Mouse (Mus musculus): ENCODE measurements around the gene Hist1h2bf.
"Not testable (repeated sequence)": the region's sequence is repeated elsewhere in the genome, so short reads cannot be mapped to it uniquely, and the experiment has no call there.

Hist1h2bf gene

GRCm38 (mm10) chr13:23571504-23572217 lies 2.3 kb downstream of the Hist1h2bf start:
- not testable (repeated sequence) for DNase-seq (ENCODE audit: low spot score in 2 of 2)

- DNase-seq (ENCODE audit: low spot score in 2 of 2): peak; percentile 71 to 75
Observed at GRCm38 (mm10) chr13:23571022-23571503, 2.9 kb downstream of the Hist1h2bf start, which contains the start of the genes Hist1h2ae and Hist1h2bg. Gene Hist1h2ae, minus strand, starts transcription at chr13:23571220. Gene Hist1h2bg, plus strand, starts transcription at chr13:23571396.

DNA sequence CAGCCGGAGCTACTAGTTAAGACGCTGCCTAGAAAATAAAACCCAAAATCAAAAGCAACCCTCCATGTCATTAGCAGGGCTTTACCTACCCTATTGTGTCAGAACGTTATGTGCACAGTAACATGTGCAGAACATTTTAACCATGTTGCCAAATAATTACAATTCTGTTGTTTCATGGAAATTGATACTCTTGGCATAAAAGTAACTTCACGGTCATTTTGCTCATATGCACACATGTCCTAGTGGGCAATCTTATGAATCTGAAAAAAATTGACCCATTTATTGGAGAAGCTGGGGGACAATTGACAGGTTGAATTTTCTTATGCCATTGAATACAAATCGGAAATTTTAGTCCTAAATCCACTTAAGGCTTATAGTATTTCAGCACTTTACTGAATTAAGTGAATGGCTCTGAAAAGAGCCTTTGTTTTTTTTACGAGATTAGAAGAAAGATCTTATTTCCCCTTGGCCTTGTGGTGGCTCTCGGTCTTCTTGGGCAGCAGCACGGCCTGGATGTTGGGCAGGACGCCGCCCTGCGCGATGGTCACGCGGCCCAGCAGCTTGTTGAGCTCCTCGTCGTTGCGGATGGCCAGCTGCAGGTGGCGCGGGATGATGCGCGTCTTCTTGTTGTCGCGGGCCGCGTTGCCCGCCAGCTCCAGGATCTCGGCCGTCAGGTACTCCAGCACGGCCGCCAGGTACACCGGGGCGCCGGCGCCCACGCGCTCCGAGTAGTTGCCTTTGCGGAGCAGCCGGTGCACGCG lies 3.6 kb downstream of the Hist1h2bf start:
- not testable (repeated sequence) for DNase-seq (ENCODE audit: low spot score in 2 of 2)

GRCm38 (mm10) chr13:23564482-23564881 lies 9.5 kb downstream of the Hist1h2bf start:
- DNase-seq (ENCODE audit: low spot score in 2 of 2): no peak

- peak; percentile 56 to 57 for DNase-seq (ENCODE audit: low spot score in 2 of 2)
Observed at GRCm38 (mm10) chr13:23562699-23563462, 11.1 kb downstream of the Hist1h2bf start.

DNA sequence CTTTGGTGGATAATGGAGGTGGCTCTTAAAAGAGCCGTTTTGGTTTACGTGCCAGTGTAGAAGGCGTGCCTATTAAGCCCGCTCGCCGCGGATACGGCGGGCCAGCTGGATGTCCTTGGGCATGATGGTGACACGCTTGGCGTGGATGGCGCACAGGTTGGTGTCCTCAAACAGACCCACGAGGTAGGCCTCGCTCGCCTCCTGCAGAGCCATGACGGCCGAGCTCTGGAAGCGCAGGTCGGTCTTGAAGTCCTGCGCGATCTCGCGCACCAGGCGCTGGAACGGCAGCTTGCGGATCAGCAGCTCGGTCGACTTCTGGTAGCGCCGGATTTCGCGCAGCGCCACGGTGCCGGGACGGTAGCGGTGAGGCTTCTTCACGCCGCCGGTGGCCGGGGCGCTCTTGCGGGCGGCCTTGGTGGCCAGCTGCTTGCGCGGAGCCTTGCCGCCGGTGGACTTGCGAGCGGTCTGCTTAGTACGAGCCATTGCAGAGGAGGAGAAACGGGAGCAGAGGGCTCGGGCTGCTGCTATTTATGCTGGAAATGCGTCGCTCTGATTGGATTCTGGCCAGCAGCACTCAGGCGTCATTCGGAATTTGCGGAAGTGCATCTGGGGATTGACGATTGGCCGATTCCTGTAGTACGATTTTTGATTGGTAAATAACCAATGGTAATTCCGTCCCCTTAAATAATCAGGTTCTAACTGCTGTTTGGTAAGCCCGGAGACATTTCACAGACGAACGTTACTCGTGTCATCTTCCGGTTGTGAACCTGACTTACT lies 11.9 kb downstream of the Hist1h2bf start, which contains the start of gene Hist1h3e:
Hist1h3e (minus strand) TSS at position 487 of the 777 bp plus-strand sequence.
- peak; percentile 93 to 95 for DNase-seq (ENCODE audit: low spot score in 2 of 2)

GRCm38 (mm10) chr13:23561531-23561882 lies 12.5 kb downstream of the Hist1h2bf start:
- not testable (repeated sequence) for DNase-seq (ENCODE audit: low spot score in 2 of 2)

DNA sequence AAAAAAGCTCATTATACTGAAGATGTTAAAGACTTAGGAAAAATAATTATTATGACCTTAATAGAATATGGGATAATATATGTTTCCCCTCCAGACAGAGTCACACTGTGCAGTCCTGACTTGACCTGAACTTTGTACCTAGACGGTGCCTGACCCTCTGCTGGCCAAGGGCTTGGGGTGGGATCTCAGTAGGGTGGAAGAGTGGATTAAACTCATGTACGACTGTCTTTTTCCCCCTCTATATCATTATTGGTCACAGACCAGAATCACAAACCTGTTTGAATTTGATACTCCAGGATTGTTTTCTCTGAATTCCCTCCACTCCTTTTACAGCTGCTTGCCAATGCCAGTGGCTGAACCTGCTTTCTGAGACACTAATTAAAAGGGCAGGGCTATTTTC lies 13.3 kb downstream of the Hist1h2bf start:
- not testable (repeated sequence) for DNase-seq (ENCODE audit: low spot score in 2 of 2)

- DNase-seq (ENCODE audit: low spot score in 2 of 2): no peak
Observed at GRCm38 (mm10) chr13:23556906-23557305, 17.1 kb downstream of the Hist1h2bf start.

GRCm38 (mm10) chr13:23555839-23556416 lies 18.1 kb downstream of the Hist1h2bf start:
- peak; percentile 52 to 61 for DNase-seq (ENCODE audit: low spot score in 2 of 2)

GRCm38 (mm10) chr13:23554925-23555838 lies 18.8 kb downstream of the Hist1h2bf start:
- peak; percentile 54 to 67 for DNase-seq (ENCODE audit: low spot score in 2 of 2)

GRCm38 (mm10) chr13:23554393-23554792 lies 19.6 kb downstream of the Hist1h2bf start:
- no peak for DNase-seq (ENCODE audit: low spot score in 2 of 2)

- DNase-seq (ENCODE audit: low spot score in 2 of 2): no peak
Observed at GRCm38 (mm10) chr13:23552962-23553361, 21.0 kb downstream of the Hist1h2bf start, which contains the start of gene Hist1h1d. Gene Hist1h1d, plus strand, starts transcription at chr13:23553262.

- no peak for DNase-seq (ENCODE audit: low spot score in 2 of 2)
Observed at GRCm38 (mm10) chr13:23551931-23552914, 21.8 kb downstream of the Hist1h2bf start.

- DNase-seq (ENCODE audit: low spot score in 2 of 2): peak; percentile 66 to 80
Observed at GRCm38 (mm10) chr13:23551146-23551834, 22.7 kb downstream of the Hist1h2bf start, which contains the start of gene Hist1h4f. Gene Hist1h4f, minus strand, starts transcription at chr13:23551648.

- DNase-seq (ENCODE audit: low spot score in 2 of 2): no peak
Observed at GRCm38 (mm10) chr13:23550761-23551145, 23.2 kb downstream of the Hist1h2bf start.

DNA sequence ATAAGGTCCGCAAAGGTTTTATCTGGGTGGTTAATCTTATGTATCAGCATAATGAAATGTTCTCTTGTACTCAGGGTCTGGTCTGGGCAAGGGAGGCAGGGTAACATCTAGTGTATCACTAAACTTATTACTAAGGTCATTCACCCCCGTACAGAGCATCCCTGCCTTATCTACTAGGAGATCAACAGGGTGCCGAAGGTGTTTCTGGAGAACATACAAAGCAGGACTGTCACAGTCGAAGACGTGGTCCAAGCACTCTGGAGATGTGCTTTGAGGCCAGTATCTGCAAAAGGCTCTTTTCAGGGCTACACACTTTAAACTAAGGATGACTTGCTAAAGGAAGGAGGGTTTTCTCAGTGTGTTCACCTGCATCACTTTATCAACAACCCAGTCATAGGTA lies 27.3 kb downstream of the Hist1h2bf start:
- DNase-seq (ENCODE audit: low spot score in 2 of 2): no peak

DNA sequence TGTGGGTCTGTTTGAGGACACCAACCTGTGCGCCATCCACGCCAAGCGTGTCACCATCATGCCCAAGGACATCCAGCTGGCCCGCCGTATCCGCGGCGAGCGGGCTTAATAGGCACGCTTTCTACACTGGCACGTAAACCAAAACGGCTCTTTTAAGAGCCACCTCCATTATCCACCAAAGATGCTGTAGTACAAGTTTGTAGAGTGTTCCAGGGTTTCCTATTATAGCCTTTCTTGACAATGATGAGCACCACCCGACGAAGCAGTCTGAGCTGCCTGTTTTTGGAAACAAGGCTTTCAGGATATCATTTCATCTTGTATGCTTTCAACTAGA lies 29.2 kb downstream of the Hist1h2bf start:
- DNase-seq (ENCODE audit: low spot score in 2 of 2): not testable (repeated sequence)
